Mouse (Mus musculus): ENCODE measurements at regions not wholly inside any gene's neighbourhood (a gene's known extent, or its start where the extent isn't known, plus 50 kb on each side); places are given as distances from the start of the nearest gene placed in this dataset.

- no peak for TF ChIP-seq CTCF (IDR thresholded peaks at IDR 0.05; ENCODE audit: control insufficient read depth, insufficient read depth, insufficient replicate concordance, low read depth, low read length)
- no peak for TF ChIP-seq POLR2A (IDR thresholded peaks at IDR 0.05; ENCODE audit: control insufficient read depth, low read depth, low read length)
These were observed 76.1 kb upstream of the Cachd1 start for GRCm38 (mm10) chr4:100700418-100700817.

Data from testis, adult 2 months (tissue).